Mouse (Mus musculus): ENCODE measurements at regions not wholly inside any gene's neighbourhood (a gene's known extent, or its start where the extent isn't known, plus 50 kb on each side); places are given as distances from the start of the nearest gene placed in this dataset.

DNA sequence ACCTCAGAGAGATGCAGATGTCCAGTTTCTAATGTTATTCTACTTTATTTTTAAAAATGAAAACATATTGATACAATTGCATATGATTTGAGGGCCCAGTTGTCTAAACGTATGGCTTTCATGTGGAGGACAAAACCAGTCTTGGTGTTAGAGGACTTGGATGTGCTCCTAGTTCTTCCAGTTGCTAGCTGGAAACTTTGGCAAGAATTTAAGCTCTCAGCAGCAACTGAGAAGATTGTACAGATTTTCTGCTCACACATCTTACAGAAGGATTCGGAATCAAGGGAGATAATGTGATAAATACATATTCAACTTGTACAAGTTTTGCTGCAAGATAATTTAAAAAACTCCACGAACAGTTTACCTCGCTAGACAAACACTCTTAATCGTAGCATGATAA, 105.6 kb upstream of the Myocd start:
- Histone ChIP-seq H3K36me3 (no peaks in the 10 kb centered on the region), H3K4me1 (no peaks in the 10 kb centered on the region), H3K4me3 (no peak overlapping the region), H3K9me3 (no peaks in the 10 kb centered on the region), H3K27me3 (no peaks in the 10 kb centered on the region), H3K9ac (replicated peaks) (no peak overlapping the region), H3K27ac (replicated peaks) (no peak overlapping the region), H3K4me2 (replicated peaks) (no peak overlapping the region)
- no peak for ATAC-seq (replicated peaks)
- WGBS: 78% methylated on average over 5 of the region's 5 CpGs

DNA sequence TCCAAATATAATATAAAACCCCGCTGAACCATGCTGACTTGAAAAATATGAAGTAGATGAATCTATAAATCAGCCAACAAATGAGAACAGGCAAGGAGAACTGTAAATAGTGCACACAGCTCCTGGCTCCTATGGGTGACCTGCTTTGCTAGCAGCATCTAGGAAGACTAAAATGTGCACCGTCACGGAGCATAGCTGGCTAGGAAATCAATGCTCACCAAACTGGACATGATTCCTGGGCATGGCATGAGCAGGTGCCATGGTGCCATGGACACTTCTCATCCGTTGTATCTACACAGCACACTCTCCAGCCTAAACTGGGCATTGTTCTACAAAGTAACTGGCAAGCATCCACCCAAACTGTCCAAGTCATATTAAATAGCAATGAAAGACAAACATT, 103.3 kb upstream of the Myocd start:
- Histone ChIP-seq H3K9me3 (no peaks in the 10 kb centered on the region), H3K4me3 (no peak overlapping the region), H3K27ac (replicated peaks) (no peak overlapping the region), H3K36me3 (no peaks in the 10 kb centered on the region), H3K4me1 (no peaks in the 10 kb centered on the region), H3K9ac (replicated peaks) (no peak overlapping the region), H3K27me3 (no peaks in the 10 kb centered on the region), H3K4me2 (replicated peaks) (no peak overlapping the region)
- ATAC-seq (replicated peaks): no peak
- WGBS: 87% methylated on average over 4 of the region's 4 CpGs

DNA sequence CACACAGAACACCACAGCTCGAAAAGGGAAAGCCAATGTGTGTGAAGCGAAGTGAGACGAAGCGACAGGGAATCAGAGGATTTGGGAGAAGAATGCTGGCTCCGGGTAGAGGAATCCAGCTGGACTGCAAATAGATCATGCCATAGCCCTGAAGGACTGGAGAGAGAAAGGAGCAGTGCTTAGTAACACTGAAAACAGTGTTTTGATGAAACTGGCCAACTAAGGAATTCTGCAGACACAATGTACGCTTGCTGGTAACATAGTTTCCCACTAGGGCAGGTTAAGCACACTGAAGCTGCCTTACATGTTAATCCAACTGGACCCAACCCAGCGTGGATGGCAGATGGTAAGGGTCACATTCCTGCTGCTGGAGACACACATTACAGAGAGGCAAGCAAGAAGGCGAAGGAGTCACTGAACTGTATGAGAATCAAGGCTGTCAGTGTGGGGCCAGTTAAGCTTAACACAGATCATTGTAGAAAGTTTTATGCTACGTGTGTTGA, 102.6 kb upstream of the Myocd start:
- ATAC-seq (replicated peaks): no peak
- H3K4me2 ChIP-seq (replicated peaks): no peak overlapping the region
- 65% methylated on average over 9 of the region's 9 CpGs for WGBS
- no peaks in the 10 kb centered on the region for H3K27me3 ChIP-seq
- no peaks in the 10 kb centered on the region for H3K9me3 ChIP-seq
- no peak overlapping the region for H3K4me3 ChIP-seq
- H3K36me3 ChIP-seq: no peaks in the 10 kb centered on the region
- no peak overlapping the region for H3K27ac ChIP-seq (replicated peaks)
- no peaks in the 10 kb centered on the region for H3K4me1 ChIP-seq
- H3K9ac ChIP-seq (replicated peaks): no peak overlapping the region

DNA sequence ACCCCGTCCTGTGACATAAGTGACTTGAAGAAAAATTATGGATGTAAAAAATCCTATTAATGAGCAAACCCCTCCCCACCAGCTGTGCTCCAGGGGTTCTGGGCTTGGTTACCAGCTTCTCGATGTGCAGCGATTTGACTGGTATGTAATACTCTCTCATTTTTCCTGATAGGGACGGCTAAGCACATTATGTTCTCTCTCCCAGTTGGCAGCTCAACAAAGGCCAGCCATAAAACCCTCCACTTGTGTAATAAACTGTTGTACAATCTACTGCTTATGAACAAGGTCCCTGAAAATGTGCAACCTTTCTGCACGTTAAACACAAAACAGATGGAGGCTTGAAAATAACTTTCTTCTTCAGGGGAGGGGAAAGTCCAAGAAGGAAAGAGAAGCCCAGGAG, 98.0 kb upstream of the Myocd start:
- Histone ChIP-seq H3K4me2 (replicated peaks) (no peak overlapping the region), H3K9ac (replicated peaks) (no peak overlapping the region), H3K9me3 (no peaks in the 10 kb centered on the region), H3K4me1 (no peaks in the 10 kb centered on the region), H3K27ac (replicated peaks) (no peak overlapping the region), H3K36me3 (no peaks in the 10 kb centered on the region), H3K4me3 (no peak overlapping the region), H3K27me3 (no peaks in the 10 kb centered on the region)
- whole genome bisulfite sequencing: 72% methylated on average over 5 of the region's 5 CpGs
- ATAC-seq (replicated peaks): no peak

DNA sequence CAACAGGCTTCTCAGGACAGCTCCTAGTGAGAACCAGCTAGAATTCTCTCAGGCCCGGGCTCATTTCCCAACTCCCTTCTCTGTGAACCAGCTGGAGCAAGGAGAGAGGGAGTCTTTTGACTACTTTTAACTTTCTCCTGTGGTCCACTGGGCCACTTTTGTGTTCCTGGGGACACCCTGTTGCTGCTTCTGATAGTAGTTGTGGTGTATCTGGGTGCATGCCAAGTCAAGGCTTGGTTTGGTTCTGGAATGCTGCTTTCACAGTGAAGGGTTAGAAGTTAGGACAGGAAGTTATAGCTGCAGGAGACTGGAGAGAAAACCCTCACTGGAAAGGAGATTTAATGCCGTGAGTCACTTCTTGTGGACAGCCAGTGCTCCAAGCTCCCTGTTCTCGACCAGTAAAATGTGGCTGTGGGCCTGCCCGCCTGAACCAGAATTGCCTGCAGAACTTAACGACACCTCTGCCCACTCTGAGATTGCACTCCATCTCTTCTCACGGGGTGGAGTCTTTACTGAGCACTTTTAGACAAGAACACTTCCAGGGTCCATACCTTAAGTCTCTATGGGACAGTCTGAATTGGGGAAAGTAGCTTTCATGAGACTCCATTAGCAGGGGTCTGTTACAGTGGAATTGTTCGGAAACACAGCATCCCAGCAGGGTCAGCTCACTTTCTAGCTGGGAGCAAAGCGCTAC, 97.0 kb upstream of the Myocd start:
- Histone ChIP-seq H3K4me1 (no peaks in the 10 kb centered on the region), H3K9ac (replicated peaks) (no peak overlapping the region), H3K36me3 (no peaks in the 10 kb centered on the region), H3K27me3 (no peaks in the 10 kb centered on the region), H3K9me3 (no peaks in the 10 kb centered on the region), H3K27ac (replicated peaks) (no peak overlapping the region), H3K4me3 (no peak overlapping the region), H3K4me2 (replicated peaks) (no peak overlapping the region)
- 75% methylated on average over 8 of the region's 8 CpGs for WGBS
- ATAC-seq (replicated peaks): no peak

DNA sequence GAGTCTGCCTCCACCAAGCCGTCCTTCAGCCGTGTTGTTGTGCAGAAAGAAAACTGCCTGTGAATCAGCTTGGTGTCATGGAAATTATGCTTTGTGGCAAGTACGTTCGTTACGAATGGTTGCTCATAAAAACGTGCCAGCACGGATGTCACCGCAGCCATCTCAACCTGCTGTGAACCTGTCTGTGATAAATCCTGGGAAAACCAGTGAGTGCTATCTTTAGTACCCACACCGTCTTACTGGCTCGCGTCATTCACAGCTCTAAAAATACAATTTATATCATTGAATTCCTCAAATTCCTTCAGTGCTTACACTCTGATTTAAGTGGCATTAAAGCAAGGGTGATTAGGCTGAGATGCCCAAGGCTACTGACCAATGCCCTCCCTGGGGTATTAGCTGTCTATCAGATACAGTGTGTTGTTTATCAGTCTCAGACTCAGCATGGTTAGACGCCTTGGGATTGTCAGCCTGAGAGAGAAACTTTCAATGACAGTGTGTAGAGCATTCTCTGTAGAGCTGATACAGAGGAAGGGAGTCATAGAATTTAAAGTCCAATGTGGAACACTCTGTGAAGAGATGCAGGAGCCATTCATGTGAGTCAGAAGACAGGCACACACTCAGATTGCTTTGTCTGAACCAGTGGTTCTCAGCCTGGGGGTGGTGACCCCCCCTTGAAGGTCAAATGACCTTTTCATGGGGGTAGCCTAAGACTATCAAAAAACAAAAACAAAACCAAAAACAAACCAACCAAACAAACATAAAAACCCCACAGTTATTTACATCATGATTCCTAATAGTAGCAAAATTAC, 96.2 kb upstream of the Myocd start:
- no peak for ATAC-seq (replicated peaks)
- WGBS: 62% methylated on average over 12 of the region's 12 CpGs
- Histone ChIP-seq H3K9me3 (no peaks in the 10 kb centered on the region), H3K27ac (replicated peaks) (no peak overlapping the region), H3K4me2 (replicated peaks) (no peak overlapping the region), H3K9ac (replicated peaks) (no peak overlapping the region), H3K36me3 (no peaks in the 10 kb centered on the region), H3K4me3 (no peak overlapping the region), H3K27me3 (no peaks in the 10 kb centered on the region), H3K4me1 (no peaks in the 10 kb centered on the region)

DNA sequence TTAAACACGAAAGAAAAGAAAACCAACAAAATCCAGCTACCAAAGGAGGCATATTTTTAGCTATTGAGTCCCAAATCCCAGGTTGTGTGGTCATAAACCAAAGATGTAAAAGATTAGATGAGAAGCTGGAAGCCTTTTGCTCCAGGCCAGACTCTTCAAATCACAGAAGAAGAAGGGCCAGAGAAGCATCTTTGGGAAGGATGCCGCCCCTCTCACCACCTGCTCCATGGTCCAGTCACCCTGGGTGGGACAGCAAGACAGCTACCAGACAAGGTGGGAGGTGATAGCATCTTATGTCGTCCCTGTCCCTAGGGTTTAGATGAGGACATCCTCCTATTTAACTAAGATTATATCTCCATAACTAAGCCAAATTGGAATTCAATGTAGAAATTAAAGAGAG, 95.1 kb upstream of the Myocd start:
- Histone ChIP-seq H3K4me3 (no peak overlapping the region), H3K27me3 (no peaks in the 10 kb centered on the region), H3K9me3 (no peaks in the 10 kb centered on the region), H3K4me1 (no peaks in the 10 kb centered on the region), H3K27ac (replicated peaks) (no peak overlapping the region), H3K4me2 (replicated peaks) (no peak overlapping the region), H3K36me3 (no peaks in the 10 kb centered on the region), H3K9ac (replicated peaks) (no peak overlapping the region)
- ATAC-seq (replicated peaks): no peak
- 85% methylated on average over 3 of the region's 3 CpGs for WGBS

DNA sequence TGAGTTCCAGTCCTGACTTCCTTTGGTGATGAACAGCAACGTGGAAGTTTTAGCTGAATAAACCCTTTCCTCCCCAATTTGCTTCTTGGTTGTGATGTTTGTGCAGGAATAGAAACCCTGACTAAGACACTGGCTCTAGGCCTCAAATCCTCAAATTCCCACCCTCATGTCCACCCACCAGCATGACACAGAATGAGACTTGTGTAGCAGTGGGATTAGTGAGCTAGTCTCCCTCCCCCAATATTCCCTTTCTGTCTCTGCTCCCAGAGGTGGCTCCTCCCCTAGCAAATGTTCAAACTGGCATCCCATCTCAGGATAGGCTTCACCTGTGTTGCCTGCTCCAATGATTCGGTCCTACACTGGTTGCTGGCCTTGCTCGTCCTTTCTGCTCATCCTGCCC, 94.1 kb upstream of the Myocd start:
- Histone ChIP-seq H3K36me3 (no peaks in the 10 kb centered on the region), H3K4me3 (no peak overlapping the region), H3K27me3 (no peaks in the 10 kb centered on the region), H3K9me3 (no peaks in the 10 kb centered on the region), H3K4me2 (replicated peaks) (no peak overlapping the region), H3K4me1 (no peaks in the 10 kb centered on the region), H3K27ac (replicated peaks) (no peak overlapping the region), H3K9ac (replicated peaks) (no peak overlapping the region)
- WGBS: 95% methylated on average over 3 of the region's 3 CpGs
- no peak for ATAC-seq (replicated peaks)

DNA sequence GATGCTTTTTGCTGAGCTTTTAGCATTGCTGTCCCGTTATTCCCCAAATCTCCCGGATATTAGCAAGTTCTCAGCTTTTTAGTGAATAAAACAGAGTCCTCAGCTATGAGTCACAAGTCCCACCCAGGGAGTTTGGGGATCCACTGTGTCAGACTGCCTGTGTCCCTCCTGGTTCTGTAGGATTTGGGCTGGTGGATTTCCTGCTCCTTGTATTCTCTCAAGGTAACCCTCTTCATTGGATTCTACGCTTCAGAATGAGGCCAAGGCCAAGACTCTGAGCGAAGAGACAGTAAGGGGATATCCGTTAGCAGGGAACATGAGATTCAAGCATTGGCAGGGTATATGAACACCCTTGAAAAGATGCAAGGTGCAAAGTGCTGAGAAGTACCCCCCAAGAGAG, 90.9 kb upstream of the Myocd start:
- Histone ChIP-seq H3K4me2 (replicated peaks) (no peak overlapping the region), H3K9ac (replicated peaks) (no peak overlapping the region), H3K36me3 (no peaks in the 10 kb centered on the region), H3K4me3 (no peak overlapping the region), H3K27ac (replicated peaks) (no peak overlapping the region), H3K9me3 (no peaks in the 10 kb centered on the region), H3K27me3 (no peaks in the 10 kb centered on the region), H3K4me1 (no peaks in the 10 kb centered on the region)
- WGBS: 91% methylated on average over 5 of the region's 5 CpGs
- no peak for ATAC-seq (replicated peaks)

DNA sequence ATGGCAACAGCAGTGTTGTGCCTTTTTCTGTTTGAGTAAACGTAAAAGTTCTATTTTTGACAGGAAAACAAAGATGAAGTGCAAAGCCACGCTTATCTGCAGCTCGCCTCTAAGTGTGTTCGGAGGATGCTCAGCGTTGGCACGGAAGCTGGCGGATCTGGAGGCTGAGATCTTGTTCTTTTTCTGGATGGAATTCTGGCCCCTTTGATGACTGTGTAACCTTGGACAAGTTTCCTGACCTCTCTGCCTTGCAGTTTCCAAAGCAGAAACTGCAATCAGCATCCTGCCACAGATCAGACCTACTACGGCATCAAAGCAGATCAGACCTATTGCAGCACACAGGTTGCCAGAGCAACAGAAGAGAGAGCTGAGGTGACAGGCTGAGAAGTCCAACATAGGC, 89.1 kb upstream of the Myocd start:
- H3K27me3 ChIP-seq: no peaks in the 10 kb centered on the region
- no peak overlapping the region for H3K4me2 ChIP-seq (replicated peaks)
- no peaks in the 10 kb centered on the region for H3K9me3 ChIP-seq
- no peak overlapping the region for H3K4me3 ChIP-seq
- H3K4me1 ChIP-seq: no peaks in the 10 kb centered on the region
- WGBS: 69% methylated on average over 8 of the region's 8 CpGs
- no peaks in the 10 kb centered on the region for H3K36me3 ChIP-seq
- H3K27ac ChIP-seq (replicated peaks): no peak overlapping the region
- no peak overlapping the region for H3K9ac ChIP-seq (replicated peaks)
- no peak for ATAC-seq (replicated peaks)

DNA sequence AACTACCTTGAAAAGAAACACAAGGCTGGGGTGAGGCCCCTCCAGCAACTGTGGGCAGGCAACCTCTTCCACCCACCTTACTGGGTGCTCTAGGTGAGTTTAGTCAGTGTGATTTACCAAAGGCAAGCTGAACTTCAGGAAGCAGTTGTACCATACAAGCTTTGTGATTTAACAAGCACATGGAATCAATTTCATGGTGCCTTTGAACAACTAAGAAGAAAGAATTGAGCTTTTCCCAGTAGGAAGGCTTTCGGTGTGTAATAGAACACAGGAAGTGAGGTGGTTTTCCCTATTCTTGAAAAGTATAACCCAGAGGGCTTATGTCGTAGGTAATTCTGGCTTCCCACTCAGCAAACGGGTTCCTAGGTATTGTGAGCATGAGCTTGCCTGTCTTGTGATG, 82.7 kb upstream of the Myocd start:
- H3K4me2 ChIP-seq (replicated peaks): no peak overlapping the region
- no peak overlapping the region for H3K4me3 ChIP-seq
- H3K9me3 ChIP-seq: no peaks in the 10 kb centered on the region
- no peaks in the 10 kb centered on the region for H3K36me3 ChIP-seq
- no peaks in the 10 kb centered on the region for H3K27me3 ChIP-seq
- H3K9ac ChIP-seq (replicated peaks): no peak overlapping the region
- WGBS: 77% methylated on average over 3 of the region's 3 CpGs
- no peak for ATAC-seq (replicated peaks)
- H3K27ac ChIP-seq (replicated peaks): no peak overlapping the region
- no peaks in the 10 kb centered on the region for H3K4me1 ChIP-seq

DNA sequence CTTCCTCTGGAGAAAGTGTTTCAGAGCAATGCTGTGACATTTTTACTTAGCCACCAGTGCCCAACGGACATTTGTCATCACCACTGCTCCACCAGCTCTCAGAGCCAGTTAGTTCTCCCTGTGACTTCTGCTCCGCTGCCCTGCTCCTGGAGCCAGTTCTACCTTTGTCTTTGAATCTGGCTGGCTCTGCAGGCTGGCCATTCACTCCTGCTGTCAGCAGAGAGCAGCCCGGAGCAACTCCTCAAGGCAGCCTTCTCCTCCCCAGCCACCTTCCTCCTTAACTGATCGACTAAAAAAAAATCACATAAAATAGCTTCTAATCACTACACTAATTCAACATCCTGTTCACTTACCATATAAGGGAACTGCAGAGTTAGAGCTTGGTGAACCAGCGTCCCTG, 79.2 kb upstream of the Myocd start:
- no peaks in the 10 kb centered on the region for H3K4me1 ChIP-seq
- no peaks in the 10 kb centered on the region for H3K27me3 ChIP-seq
- no peak for ATAC-seq (replicated peaks)
- H3K9ac ChIP-seq (replicated peaks): no peak overlapping the region
- no peaks in the 10 kb centered on the region for H3K36me3 ChIP-seq
- H3K4me2 ChIP-seq (replicated peaks): no peak overlapping the region
- WGBS: 59% methylated on average over 5 of the region's 5 CpGs
- H3K9me3 ChIP-seq: no peaks in the 10 kb centered on the region
- no peak overlapping the region for H3K27ac ChIP-seq (replicated peaks)
- H3K4me3 ChIP-seq: no peak overlapping the region
